ENCODE assay signal across 28 mouse cellular contexts in the genomic region with DNA sequence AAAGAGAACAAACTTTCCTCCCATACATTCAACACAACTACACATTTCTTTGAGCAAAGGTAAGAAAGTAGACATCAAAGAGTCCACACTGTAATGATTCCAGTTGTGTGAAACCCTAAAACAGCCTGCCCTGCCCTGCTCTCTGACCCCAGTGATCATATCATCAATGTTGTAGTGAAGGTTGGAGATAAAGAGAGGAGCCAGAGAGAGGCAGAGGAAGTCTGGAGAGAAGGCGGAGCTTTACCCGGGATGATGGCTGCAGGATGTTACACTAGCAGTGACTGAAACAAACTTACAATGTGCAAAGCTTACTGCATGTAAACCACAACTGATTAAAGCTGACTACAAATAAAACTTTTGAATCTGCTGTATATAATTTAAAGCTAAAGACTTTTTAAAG. TPM values are rescaled to one million over a fixed set of nuclear protein-coding genes. Genes with fewer than 3 reads are reported as not detected.
"Had no signal": no experiment of that assay in that cellular context is flagged by ENCODE, and none has a peak within 500 bp of the region (broad histone marks: within the 10 kb centered on the region; RNA-seq: fewer than 3 reads in every experiment).

No protein-coding gene starts in this region.

- H3K9me3 ChIP-seq: megakaryocyte, embryonic 14.5 days; midbrain, embryonic 13.5 days; neural tube, embryonic 13.5 days had no signal

- H3K4me3 ChIP-seq: layer of hippocampus, adult 2 months; left cerebral cortex, adult 2 months; midbrain, embryonic 13.5 days; myocyte; neural tube, embryonic 13.5 days had no signal

- H3K4me1 ChIP-seq: midbrain, embryonic 13.5 days; neural tube, embryonic 13.5 days had no signal

- H3K27me3 ChIP-seq: megakaryocyte, embryonic 14.5 days; midbrain, embryonic 13.5 days; neural tube, embryonic 13.5 days had no signal

- H3K27ac ChIP-seq: kidney, postnatal 0 days; layer of hippocampus, adult 2 months; left cerebral cortex, adult 2 months; macrophage; midbrain, embryonic 13.5 days; neural tube, embryonic 13.5 days had no signal

- ATAC-seq: lung, postnatal 0 days; midbrain, embryonic 13.5 days; midbrain, embryonic 16.5 days had no signal

- H3K9ac ChIP-seq: lung, embryonic 14.5 days; midbrain, embryonic 13.5 days; neural tube, embryonic 13.5 days had no signal

- DNase-seq: kidney, adult 2 months; kidney, postnatal 25 days; layer of hippocampus, postnatal 36 days; lung, embryonic 14.5 days; retina, postnatal 1 day; right cerebral cortex, postnatal 25 days; spleen, adult 18-20 months; thymus, adult 18-20 months; thymus, postnatal 36 days had no signal

- H3K4me2 ChIP-seq: lung, embryonic 14.5 days; midbrain, embryonic 13.5 days; neural tube, embryonic 13.5 days had no signal

RNA-seq across cellular contexts. Expression of gene Gm20379, which starts 22.2 kb away (rescaled TPM):
- total RNA-seq: layer of hippocampus, adult 2 months; layer of hippocampus, postnatal 10 days; layer of hippocampus, postnatal 36 days; left cerebral cortex, adult 2 months; left cerebral cortex, postnatal 10 days; left cerebral cortex, postnatal 36 days; liver, adult 2 months; monocyte, adult 5-6 weeks; neutrophil, adult 5-6 weeks had no signal
- polyA plus RNA-seq: kidney, adult 2 months; large intestine, adult 2 months; liver, adult 2 months; macrophage; myocyte; testis, adult 2 months; urinary bladder, adult 2 months had no signal
